Mouse (Mus musculus) heart, postnatal 0 days (tissue): Measurements from ENCODE around the gene Zfp672.

Source experiments
- CTCF ChIP-seq: IDR thresholded peaks from 2 replicates; pipeline ENCODE4 v1.5.1; 2016; ENCODE audit warnings: antibody characterized with exemption, control low read depth, low read depth
- EP300 ChIP-seq: IDR thresholded peaks from 2 replicates; pipeline ENCODE4 v1.6.1; 2016; ENCODE audit warnings: antibody characterized with exemption, low read depth

- TF ChIP-seq CTCF (no peak), EP300 (no peak)
Observed at GRCm38 (mm10) chr11:58306860-58307308, 23.3 kb downstream of the Zfp672 start, which contains the start of gene Zfp692.
